Mouse (Mus musculus) urinary bladder, postnatal 4 days (tissue): ENCODE results near the gene Ect2.
A peak's percentile ranks its signal among the peaks of the same experiment; 100 is the strongest.

Experiments
- DNase-seq, 2 experiments: peaks; one replicate each; pipeline ENCODE4 v3.0.0; 2021 to 2022; ENCODE audit warnings: low spot score in 2 of 2

The Ect2 gene

GRCm38 (mm10) chr3:27158910-27159309, 5.2 kb upstream of the Ect2 start:
- no peak for DNase-seq

DNA sequence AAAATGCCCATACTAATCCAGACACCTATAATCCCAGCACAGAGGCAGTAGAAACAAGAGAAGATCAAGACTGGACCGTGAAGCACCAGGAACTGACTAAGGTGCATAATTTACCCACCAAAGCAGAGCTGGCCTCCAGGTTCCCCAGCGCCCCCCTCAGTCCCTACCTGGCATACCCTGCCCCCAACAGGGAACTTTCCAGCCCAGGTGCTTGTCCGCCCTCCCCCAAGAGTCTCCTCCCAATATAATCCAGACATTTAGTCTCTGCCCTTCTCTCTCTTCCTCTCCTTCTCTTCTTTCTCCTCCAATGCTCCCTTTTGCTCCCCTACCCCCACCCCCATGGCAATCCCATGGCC, 2.9 kb upstream of the Ect2 start:
- no peak for DNase-seq

- no peak for DNase-seq
Observed at GRCm38 (mm10) chr3:27155856-27156593, 2.3 kb upstream of the Ect2 start.

GRCm38 (mm10) chr3:27155051-27155855, 1.6 kb upstream of the Ect2 start:
- peak in 1 of 2 experiments; percentile 33 for DNase-seq

DNA sequence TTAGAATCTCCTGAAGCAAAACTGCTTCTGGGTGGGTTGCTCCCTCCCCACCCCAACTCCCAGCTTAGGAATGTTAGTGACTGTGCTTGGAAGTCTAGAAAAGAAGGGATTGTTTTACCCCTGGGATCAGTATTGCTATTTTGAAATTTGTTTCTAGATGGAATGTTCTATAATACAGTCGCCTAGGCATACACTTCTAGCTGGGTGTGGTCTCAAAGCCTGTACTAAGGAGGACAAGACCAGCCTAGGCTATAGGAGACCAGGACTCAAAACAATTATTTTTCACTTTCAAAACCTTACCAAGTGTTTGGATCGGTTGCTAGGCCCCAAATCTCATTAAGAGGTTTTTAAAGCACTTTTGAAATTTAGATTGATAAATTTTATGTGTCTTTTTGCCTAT, 602 bp upstream of the Ect2 start:
- no peak for DNase-seq

DNA sequence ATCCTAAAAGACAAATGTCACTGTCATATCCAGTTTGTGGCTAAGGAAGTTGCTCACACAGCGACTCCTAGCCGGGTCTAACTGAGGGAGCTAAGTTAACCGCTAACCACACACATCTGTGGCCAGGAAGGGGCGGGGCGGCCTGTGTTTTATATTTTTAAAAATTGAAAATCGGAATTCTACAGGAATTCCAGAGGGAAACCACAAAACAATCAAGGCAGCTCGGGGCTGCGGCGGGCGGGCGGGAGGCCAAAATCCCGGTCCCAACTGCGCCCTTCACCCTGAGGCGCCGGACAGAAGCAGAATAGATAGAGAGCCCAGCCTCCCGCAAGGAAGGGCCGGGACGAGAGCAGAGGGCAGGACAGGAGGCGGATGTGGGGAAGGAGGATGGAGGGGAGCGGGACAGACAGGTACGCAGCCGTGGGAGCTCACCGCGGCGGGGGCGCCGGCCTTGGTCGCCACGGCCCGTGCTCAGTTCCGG, 447 bp downstream of the Ect2 start:
- DNase-seq = no peak

DNA sequence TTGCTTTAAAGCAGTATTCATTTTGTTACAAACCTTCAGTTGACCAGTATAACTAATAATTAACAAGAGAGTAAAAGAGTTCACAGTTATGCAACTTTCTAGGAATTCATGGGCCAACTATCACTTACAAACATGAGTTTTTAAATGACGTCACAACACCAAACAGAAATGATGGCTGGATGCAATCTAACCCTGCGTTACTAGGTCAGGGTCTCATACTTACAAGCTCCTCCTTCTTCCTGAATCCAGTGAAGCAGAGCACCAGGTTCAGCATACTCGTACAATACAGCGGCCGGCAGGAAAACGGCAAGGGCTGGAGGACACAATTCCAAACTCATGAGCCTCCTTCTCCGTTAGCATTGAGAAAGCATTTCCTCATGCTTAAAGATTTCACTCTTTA, 7.9 kb downstream of the Ect2 start:
- DNase-seq = no peak

- no peak for DNase-seq
Observed at GRCm38 (mm10) chr3:27143570-27143969, 10.1 kb downstream of the Ect2 start.

- no peak for DNase-seq
Observed at GRCm38 (mm10) chr3:27140101-27140500, 13.6 kb downstream of the Ect2 start.

- DNase-seq = no peak
Observed at GRCm38 (mm10) chr3:27121864-27122450, 31.7 kb downstream of the Ect2 start.

DNA sequence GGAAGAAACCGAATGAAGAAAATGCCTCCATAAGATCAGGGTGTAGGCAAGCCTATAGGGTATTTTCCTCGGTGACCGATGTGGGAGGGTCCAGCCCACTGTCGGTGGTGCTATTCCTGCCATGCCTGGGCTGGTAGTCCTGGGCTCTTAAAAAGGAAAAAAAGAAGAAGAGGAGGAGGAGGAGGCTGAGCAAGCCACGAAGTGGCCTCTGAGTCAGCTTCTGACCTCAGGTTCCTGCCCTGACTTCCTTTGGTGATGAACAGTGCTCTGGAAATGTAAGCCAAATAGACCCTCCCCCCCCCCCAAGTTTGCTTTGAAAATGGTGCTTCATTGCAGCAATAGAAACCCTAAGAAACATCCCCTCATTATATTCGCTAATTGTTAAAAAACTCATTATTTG, 32.7 kb downstream of the Ect2 start:
- no peak for DNase-seq

GRCm38 (mm10) chr3:27118227-27118626, 35.5 kb downstream of the Ect2 start:
- DNase-seq = no peak

GRCm38 (mm10) chr3:27110860-27111259, 42.8 kb downstream of the Ect2 start:
- DNase-seq = no peak

GRCm38 (mm10) chr3:27109109-27109508, 44.6 kb downstream of the Ect2 start:
- no peak for DNase-seq

- DNase-seq = no peak
Observed at GRCm38 (mm10) chr3:27107142-27107541, 46.5 kb downstream of the Ect2 start.

DNA sequence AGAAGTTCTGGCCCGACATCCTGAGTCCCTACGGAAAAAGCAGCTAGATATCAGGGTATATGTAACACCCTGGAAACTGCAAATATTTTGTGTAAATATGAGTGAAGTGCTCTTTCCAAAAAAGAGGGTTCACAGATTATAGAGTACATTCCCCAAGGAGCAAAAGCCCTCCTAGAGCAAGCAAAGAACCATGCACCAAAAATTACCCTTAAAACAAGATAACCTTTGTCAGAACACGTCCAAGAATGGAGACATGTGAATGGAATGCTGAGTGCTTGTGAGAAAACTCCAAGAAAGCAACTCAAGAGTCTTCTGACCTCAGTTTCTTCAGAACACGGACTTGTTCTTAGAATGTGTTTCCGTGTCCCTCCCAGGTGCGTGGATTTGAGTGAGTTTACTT, 50.7 kb downstream of the Ect2 start:
- DNase-seq = no peak

- no peak for DNase-seq
Observed at GRCm38 (mm10) chr3:27098633-27099032, 55.0 kb downstream of the Ect2 start.

DNA sequence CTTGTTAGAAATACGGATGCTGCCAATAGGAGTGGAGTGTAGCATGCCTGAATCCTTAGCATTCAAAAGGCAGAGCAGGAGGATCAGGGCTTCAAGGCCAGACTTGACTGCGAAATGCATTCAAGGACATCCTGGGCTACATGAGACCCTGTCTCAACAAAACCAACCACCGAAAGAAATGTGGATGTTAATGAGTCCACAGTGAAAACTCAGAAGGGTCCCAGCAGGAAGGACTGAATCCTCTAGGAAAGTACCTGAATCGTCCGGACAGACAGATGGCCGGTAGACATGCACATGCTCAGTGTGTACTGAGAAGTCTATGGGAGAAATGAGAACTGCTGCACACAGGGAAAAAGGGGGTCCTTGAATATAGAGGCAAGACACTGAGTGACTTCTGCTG, 67.5 kb downstream of the Ect2 start:
- DNase-seq = no peak

- no peak for DNase-seq
Observed at GRCm38 (mm10) chr3:27081229-27082060, 72.2 kb downstream of the Ect2 start.

- DNase-seq = no peak
Observed at GRCm38 (mm10) chr3:27080061-27080770, 73.5 kb downstream of the Ect2 start.

- DNase-seq = no peak
Observed at GRCm38 (mm10) chr3:27073884-27074283, 79.8 kb downstream of the Ect2 start.
